Mouse (Mus musculus) embryo, embryonic 9.5 days (tissue): ENCODE measurements around the gene Ephb1.

Experiments used
- DNase-seq: peaks from one replicate; pipeline ENCODE4 v3.0.0-alpha.2; 2017; ENCODE audit errors: extremely low spot score

Gene Ephb1

DNA sequence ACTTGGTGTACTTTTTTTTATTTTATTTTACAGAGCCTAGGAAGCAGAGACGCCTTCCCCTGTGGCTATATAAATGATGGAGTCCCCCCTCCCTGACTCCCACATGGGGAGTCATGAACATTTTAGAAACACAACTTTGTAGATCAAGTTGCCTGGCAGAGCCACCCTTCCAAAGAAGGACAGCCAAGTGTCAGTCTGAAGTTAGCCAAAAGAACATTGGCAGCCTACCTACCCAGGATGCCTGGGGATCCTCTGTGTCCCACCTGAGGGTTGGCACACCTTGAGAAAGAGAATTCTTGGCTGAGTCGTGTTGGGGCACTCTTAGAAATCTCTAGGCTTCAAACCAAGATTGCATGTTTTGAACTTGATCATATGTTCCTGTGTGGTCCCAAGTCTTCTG lies 360.4 kb downstream of the Ephb1 start:
- no peak for DNase-seq

DNA sequence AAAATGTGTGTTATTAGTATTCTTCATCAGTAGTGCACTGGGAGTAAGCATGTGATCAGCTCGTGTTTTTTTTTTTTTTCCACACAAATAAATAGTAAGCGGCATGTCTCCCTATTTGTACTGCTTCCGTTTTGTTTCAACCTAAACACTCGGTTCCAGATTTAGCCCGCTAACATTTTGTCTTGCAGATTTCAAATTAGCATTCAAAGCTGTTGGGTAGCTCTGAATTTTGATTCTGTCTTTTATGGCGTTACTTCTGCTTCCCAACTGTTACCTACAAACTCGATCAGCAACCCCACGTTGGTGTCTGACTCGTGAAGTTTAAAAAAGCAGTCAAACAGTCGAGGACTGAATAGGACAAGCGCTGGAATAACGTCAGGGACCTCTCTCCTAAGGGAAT lies 363.7 kb downstream of the Ephb1 start:
- no peak for DNase-seq

DNA sequence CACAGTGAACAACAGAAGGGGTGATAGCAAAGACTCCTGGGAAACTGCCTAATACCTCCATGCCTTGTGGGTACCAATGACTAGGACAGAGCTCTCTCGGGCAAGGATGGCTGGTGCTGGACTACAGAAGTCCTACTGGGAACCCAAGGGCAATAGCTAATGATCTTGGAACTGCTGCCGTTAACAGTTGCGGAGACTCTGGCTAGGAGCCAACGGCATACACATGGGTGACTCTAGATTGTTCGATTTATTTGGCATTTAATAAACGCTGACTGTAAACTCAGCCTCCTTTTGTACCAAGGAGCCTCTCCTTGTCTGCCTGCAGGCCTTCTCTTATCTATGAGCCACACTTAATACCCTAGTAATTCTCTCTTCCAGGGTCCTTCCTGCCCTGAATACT lies 364.5 kb downstream of the Ephb1 start:
- DNase-seq: no peak

DNA sequence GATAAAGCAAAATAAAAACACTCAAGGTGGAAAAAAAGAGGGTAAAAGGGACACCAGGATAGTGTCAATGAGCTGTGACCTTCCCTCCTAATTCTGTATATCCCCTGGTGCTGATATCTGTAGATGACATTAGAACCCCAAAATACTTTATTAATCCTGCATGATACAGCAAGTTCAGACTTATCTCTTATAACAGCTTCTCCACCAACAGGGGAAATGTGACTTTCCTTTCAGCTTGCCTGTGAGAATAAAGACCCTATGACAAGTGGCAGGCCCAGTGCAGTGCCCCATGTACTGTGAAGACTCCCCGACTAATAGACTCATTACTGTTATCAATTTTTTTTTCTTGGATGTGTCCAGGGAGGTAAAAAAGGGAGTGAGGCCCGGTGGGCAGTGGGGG lies 367.6 kb downstream of the Ephb1 start:
- no peak for DNase-seq

DNA sequence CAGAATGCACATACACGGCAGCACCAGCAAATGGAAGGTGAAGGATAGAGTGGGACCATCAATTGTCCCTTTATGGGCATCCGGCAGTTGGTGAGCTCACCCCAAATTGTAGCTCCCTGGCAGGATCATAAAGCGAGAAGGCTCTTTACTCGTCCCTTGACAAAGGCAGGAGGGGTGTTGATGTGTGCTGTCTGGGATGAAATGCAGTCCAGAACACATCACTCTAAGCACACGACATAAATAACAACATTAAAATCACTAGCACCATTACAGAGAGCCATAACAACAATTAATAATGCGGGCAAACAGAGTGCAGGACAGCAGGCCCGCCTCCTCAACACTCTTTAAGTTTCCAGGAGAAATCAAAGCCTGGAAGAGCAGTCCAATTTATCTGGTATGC lies 372.1 kb downstream of the Ephb1 start:
- DNase-seq: no peak

DNA sequence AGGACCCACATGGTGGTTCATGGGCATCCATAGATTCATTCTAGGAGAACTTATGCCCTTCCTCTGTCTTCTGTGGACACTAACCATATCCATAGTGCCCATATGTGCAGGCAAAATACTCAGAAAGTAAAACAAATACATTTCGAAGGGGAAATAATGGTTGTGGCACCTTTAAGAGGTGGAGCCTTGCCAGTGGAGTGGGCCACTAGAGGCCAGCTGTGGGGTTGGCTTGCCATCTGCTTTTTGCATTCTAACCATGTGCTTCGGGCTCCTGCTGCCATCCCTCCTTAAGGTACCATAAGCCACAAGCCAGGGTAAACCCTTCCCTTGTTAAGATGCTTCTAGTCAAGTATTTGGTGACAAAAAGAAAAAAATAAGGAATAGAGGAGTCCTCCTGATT lies 373.3 kb downstream of the Ephb1 start:
- DNase-seq: no peak

DNA sequence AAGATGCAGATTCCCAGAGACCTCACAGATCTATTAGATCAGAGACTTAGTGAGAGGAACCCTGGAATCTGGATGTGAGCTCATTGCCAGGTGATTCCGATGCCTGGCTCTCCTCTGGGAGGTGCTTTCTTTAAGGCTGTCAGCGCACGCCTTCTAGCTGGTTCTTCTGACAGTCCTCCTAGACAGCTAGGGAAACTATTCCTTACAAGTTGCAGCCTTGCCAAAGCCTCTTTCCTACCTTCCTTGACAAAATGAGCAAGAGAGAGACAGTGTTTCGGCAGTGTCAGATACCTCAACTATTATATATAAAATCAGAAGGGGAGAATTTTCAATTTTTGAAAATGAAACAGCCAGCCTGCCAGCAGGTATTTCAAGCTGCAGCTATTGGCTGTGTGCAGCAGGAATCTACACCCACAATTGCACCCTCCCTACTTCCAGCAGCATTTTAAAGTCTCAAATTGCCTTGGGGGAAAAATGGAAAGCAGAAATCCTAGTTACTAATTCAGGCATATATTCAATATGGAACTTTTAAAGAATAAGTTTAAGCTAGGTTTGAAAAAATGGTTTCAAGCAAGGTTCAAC lies 377.5 kb downstream of the Ephb1 start:
- no peak for DNase-seq

DNA sequence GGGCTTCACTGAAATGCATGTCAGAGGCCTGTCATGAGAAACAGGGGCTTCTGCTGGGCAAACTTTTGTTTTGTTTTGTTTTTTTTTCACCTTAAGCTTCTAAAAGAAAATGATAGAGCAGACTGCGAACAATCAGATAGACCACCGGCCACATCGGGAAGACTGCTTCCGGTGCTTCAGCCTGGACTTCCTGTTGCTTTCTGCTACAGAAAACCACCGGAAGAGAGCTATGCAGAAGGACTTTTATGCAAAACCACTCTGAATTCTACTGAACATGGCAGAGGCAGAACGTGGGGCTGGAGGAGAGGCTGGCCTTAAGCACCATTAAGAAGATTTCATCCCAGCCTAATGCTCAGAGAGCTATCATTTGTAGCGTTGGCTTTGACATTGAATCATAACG lies 382.2 kb downstream of the Ephb1 start:
- no peak for DNase-seq

DNA sequence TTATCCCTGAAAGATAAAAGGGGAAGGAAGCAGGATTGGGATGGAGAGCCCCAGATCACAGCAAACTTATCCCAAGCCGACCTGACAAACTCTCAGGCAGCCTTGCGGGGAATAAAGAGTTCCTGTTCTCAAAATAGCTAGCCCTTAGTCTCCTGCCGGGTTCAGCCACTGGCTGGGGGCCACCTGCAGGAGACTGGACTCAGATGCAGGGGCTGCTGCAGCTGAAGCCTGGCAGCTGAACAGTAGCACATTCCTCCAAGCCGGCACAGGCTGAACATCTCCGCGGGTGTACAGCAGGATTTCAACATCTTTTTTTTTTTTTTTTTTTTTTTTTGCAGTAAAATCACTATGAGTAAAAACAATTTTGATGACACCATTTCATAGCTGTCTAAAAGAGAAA lies 382.7 kb downstream of the Ephb1 start:
- DNase-seq: no peak

DNA sequence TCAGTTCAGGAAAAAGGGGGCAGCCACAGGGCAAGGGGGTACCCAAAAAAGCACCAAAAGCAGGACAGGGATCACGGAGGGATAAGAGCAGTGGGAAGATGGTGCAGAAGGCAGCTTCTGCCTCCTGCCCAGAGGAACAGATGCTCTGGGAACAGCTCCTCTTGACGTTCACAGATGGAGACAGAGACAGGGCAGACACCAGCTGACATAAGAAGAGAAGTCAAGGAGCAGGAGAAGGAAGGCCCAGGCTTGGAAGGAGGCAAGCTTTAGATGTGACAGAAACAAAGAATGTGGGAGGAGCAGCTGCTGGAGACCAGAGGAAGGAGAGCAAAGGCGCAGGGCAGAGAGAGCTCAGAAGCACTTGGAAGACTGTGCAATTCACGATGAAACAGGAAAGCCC lies 398.3 kb downstream of the Ephb1 start:
- no peak for DNase-seq

DNA sequence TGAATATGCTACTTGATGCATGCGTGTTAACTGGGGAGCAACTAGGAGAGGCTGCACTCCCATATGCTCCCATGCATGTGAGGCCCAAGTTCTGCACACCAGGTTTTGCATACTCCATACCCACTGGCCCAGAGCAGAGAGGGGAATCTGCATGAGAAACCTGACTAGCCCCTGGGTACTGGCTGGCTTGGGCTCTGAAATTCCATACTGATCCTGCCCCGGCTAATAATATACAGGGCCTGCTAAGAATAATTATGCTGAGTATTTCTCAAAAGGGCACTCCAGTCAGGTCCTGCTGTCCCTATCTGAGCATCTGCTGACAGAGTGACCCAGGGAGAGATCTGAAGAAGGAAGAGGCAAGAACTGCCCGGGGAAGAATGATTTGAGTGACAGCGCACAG lies 400.0 kb downstream of the Ephb1 start:
- no peak for DNase-seq

DNA sequence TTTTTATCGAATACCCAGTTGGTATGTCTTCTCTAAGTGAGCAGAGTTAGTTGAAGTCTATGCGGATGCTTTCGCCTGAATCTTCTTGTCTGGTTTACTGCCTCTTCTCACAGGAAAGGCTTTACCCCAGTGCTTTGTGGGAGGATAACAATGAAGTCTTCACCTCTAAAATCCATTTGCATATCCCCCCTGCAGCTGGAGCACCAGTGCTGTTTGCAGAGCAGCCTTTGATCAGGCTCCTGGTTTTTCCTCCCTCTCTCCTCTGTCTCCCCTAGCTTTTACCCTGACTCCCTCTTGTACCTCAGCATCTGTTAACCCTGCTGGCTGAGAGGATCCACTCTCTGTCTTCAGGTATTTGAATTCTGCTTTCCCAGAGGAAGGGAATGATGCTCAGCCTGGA lies 404.4 kb downstream of the Ephb1 start:
- DNase-seq: no peak

DNA sequence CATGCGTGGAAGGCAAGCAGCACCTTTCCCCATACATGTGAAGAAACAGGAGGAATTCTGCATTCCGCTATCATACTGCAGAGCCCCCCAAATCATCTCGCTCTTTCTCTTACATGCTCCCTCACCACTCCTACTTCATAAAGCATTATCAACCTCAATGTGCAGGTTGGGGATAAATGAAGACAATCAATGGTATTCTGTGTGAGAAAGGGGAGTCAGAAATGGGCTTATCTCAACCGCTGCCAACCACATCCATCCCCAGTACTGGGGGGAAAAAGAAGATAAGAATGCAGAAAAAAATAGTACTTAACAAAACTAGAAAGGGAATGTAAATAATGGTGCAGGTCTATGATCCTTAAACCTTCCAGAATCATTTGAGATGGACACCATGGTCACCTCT lies 408.7 kb downstream of the Ephb1 start:
- DNase-seq: no peak

DNA sequence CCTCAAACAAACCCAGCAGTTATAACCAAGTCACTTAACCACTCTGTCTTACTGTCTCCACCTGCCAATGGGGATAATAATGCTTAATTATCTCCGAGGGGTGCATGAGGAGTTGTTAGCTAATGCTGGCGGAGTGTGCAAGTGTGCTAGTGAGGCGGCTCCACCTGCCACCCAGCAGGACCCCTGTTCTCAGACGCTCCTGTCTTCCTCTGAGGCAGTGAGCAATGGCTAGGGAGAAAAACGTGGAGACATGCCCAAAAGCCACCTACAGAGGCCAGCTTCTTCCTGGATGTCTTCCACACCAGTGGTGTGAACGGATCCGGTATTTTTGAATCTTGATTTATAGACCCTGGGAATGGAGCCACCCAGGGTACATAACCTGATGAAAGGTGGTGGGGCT lies 409.2 kb downstream of the Ephb1 start:
- DNase-seq: no peak

DNA sequence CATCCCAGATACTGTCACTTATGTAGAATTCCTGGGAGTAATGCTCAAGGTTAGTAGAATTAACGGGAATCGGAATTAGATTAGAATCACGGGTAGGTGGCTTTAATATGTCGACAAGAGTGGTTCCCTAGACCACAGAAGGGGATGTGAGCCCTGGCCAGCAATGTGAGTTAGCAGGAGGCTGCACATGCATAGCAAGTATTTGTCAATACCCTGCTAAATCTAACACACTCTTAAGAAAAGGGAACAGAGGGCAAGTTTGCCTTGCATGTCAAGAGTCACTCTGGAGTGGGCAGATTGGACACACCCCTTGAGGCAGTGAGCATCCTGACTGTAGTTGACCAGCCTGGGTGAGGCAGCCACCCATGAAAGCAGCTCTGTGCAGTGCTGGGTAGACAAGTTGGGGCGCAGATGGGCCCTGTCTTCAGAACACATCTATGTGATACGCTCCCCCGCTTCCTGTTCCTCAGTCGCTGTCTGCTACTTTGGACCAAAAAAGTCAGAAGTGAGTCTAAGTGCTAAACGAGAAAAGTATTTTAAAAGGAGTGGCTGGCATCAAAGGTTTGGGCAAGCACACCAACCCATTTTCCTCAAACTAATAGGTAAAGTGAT lies 412.3 kb downstream of the Ephb1 start:
- no peak for DNase-seq

DNA sequence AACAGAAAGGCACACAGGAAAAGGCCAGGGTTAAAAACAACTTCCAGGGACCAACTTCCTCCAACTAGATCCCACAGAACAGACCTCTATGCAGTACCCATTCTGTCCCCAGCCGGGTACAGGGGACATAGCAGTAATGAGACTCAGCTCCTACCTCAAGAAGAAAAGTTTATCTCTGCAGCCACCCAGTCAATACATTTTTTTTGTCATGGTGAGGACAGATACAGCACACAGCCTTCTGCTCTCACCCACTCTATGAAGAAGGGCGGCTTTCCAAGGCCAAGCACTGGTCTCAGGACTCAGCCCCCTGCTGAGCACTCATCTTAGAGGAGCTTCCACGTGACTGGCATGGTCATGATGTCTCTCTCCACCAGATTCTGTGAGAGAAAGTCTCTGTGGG lies 414.3 kb downstream of the Ephb1 start:
- no peak for DNase-seq

DNA sequence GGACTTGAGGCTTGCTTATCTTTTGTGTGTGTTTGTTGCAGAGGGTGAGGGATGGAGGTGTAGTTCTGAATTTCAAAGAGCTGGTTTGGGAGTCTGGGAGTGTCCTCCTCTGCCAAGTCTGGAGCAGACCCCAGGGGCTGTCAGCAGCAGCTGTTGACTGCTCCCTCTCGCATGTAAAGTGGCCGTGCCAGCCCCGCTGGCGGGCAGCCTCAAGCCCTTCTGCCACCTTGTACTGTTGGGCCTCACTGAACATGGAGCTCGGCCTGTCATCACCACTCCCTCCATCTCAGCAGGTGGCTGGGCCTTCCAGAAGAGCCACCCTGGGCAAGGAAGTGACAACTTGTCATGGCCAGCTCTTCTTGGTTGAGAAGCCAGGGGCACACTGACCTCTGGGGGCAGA lies 415.5 kb downstream of the Ephb1 start:
- DNase-seq: no peak

DNA sequence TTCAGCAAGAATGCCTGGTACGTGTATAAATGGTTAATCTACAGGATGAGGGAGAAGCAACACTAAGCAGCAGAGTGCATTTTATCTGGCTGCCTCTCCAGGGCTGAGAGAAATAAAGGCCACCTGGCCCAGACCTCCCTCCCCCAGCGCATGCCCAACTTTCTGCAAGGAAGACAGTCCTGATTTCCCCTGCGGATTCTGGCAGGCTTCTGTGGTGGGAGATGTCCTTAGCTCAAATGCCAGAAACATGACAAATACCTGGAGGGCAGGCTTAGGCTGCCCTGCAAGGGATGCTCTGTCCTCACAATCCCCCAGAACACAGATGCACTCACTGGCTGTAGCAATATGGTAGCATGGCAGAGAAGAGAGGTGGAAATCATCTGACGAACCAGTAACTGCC lies 416.4 kb downstream of the Ephb1 start:
- no peak for DNase-seq

DNA sequence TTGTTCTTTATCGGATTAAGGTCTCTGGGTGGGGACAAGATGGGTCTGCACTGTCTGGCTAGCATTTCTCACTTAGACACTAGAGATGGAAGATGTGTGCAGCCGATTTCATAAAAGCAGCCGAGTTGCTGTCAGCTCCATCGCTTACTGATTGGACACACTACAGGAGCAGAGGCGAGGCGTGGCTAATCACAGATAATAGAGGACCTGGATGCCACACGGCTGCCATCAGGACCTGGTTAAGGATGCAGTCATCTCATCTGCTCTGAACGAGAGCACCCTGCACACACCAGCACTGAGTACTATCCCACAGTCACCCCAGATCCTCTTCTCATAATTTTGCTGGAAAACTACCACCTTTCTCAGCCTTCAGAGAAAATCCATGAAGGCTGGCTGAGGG lies 419.6 kb downstream of the Ephb1 start:
- DNase-seq: no peak

DNA sequence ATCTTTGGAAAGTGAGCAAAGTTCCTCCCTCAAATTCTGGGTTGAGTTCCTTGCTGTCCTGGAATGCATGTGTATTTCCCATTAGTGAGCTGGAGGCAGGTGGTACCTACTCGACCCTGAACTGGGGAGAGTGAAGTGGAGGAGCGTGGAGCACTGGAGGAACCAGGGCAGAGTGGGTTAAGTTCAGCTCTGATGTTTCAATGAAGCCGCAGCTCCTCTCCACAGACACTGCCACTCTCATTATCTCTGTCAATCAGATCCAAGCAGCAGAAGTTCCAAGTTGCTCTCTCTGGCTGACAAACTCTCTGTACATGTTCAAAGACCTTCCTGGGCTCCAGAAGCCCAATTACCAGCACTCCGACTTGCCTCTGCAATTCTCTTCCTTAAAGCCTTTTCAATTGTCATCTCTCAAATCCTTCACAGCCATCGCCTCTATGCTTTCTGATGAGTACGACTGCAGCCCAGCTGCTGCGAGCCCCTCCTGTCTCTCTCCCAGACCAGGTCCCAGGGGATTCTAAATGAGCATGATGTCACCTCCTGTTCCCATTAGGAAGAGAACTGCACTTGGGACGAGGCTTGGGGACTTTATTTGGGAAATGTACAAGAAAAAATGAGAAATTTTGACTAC lies 420.4 kb downstream of the Ephb1 start:
- no peak for DNase-seq

DNA sequence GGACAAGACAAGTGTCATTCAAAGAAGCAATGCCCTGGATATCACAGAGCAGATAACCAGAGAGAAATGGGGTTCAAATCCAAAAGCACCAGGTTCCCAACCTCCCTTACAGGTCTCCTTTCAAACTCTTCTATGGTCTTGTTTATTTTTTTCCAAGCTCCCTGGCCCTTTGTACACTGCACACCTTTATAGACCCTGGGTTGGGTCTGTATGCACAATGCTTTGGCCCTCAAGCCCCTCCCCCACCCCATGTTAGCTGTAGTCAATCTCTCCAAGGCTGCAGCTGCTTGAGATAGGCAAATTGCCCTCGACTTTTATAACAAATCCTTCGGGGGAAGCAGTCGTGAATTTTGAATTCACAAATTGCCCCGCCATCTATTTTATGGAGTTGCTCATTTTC lies 429.7 kb downstream of the Ephb1 start:
- no peak for DNase-seq

DNA sequence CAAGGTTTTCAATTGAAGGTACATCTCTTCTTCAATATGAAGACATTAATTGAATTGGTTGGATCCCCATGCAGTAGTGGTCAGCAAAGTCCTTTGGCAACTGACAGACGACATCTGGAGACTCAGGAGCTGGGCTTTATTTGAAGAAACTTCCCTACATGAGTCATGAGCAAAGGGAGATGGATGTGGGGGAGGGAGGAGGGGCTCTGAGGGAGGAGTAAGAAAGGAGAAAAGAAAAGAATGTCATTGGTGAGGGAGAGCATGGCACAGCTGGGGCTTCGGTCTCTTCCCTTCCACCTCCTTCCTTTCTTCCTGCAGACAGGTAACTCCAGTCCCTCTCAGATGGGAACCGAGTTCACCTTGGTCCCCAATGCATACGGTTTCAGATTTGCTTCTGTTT lies 431.6 kb downstream of the Ephb1 start:
- no peak for DNase-seq

DNA sequence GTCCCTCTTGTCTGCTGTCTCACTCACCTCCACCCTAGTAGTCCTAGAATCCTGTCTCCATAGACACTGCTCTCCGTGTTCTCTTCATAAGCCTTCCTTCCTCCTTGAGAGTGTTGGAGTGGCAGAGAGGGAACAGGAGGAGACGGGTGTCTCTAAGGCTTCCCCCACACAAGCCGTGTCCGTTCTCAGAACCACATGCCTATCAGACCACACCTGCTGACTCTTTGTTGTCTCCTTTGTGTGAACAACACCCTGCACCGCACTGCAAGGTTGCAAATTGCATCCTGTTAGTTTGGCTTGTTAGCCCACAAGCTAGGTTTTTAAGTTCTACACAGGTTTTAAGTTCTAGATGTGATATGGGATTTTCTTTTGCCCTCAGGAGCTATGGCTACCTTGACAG lies 435.2 kb downstream of the Ephb1 start:
- no peak for DNase-seq

DNA sequence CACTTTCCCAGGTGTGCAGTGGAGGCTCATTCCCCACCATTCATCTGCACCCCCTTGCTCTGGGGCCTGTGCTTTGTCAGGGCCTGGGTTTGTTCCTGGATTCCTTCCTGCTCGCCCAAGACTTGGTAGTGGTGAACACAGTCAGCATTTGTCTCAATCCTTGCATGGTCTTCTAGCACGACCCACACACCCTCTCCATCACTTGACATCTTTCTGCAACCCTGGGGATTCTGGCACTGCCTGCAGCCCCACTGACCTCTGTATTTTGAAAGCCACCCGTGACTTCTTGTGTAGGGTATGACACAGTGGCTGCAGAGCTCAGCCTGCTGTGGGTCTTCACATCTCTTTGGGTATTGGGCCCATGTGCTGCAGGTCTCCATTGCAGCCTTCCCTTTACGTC lies 435.7 kb downstream of the Ephb1 start:
- no peak for DNase-seq
